Mouse (Mus musculus) adrenal gland, adult 2 months (tissue): ENCODE data around the gene Il7r. TPM values are rescaled to one million over a fixed set of nuclear protein-coding genes. Genes with fewer than 3 reads are reported as not detected.

ENCODE experiments used
- DNase-seq: peaks from one replicate; pipeline ENCODE4 v3.0.0; 2021
- polyA plus RNA-seq: library from polyadenylated mRNA; depleted of rRNA; stranded (reverse); fragments of >200 nt; gene quantifications from 2 replicates; pipeline ENCODE4 v1.2.3, GENCODE M21; 2012; rRNA removed
- total RNA-seq, 2 experiments: library from RNA; stranded (reverse); gene quantifications; 2 replicates each; pipeline ENCODE4 v1.2.3; 2021

Il7r gene
- total and polyA plus RNA-seq, 3 experiments = 0.29 to 0.41 TPM; not detected in 1

- no peak for DNase-seq
Observed at GRCm38 (mm10) chr15:9472167-9472566, 57.8 kb downstream of the Il7r start.

- DNase-seq = no peak
Observed at GRCm38 (mm10) chr15:9471053-9471685, 58.8 kb downstream of the Il7r start.

- DNase-seq = no peak
Observed at GRCm38 (mm10) chr15:9464039-9464438, 65.9 kb downstream of the Il7r start.

GRCm38 (mm10) chr15:9463521-9464027 is 66.4 kb downstream of the Il7r start:
- no peak for DNase-seq

Other genes with a start within 250 kb of the Il7r start
- gene Ugt3a2, start 194.6 kb downstream of the Il7r start, total RNA-seq = under 1 TPM; 0.21 to 0.32 TPM
- gene Ugt3a2, start 194.6 kb downstream of the Il7r start, polyA plus RNA-seq = 0.16 TPM in 1 of 2 replicates, not detected in the other
- gene Capsl, start 94.1 kb downstream of the Il7r start, total RNA-seq = not detected
- gene Capsl, start 94.1 kb downstream of the Il7r start, polyA plus RNA-seq = not detected in 2 replicates
- under 1 TPM; 0.17 to 0.37 TPM for gene Spef2, start 218.7 kb upstream of the Il7r start, total RNA-seq
- 0.03 TPM in 1 of 2 replicates, not detected in the other for gene Spef2, start 218.7 kb upstream of the Il7r start, polyA plus RNA-seq